Mouse (Mus musculus) E14TG2a.4 (cell line): ENCODE data around the gene Fam129b.

Source experiments
- CTCF ChIP-seq: conservative IDR thresholded peaks from 2 replicates; pipeline ENCODE4 v1.5.1; 2014; ENCODE audit warnings: low read length
- NANOG ChIP-seq: IDR thresholded peaks from 2 replicates; pipeline ENCODE4 v1.6.1; 2014; ENCODE audit warnings: borderline replicate concordance, low read length, mixed read lengths
- POU5F1 ChIP-seq: IDR thresholded peaks from 2 replicates; pipeline ENCODE4 v1.6.1; 2014; ENCODE audit warnings: low read length, borderline replicate concordance

DNA sequence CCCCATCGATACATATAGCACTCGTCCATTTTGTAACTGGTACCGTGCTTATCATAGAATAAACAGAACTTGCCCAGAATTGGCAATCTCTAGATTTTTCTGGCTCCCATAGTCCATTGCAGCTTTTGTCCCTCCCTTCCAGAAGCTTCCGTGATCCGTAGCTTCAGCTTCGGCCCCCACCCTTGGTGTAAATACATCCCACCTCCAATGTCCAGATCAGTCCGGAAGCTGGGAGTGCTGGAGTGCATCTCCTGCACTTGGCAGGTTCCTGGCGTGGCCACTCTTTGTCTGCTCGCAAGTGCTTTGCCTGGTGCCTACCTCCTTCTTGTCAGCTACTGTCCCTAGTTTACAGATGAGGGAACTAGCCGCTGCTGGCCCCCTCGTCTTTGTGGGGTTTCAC, 32.9 kb downstream of the Fam129b start:
- TF ChIP-seq CTCF (no peak), NANOG (no peak), POU5F1 (no peak)
